Mouse (Mus musculus): ENCODE results near the gene Fignl1.

The Fignl1 gene

DNA sequence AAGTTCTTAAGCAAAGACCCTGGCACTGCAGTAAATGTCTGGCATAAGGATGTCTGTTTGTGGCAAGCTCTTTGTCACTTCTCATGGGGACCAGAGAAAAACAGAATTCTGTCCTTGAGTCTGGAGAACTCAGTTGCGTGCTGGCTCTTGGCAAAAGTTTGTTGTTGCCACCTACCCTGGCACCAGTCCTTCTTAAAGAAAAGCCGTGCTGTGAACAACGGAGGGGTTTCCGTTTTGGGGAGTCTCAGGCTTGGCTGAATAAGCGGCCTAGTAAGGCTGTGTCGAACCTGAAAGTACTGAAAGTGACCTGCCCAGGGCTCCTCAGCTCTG lies 24.0 kb upstream of the Fignl1 start:
- no peak for DNase-seq (ENCODE audit: low read depth, low spot score)

DNA sequence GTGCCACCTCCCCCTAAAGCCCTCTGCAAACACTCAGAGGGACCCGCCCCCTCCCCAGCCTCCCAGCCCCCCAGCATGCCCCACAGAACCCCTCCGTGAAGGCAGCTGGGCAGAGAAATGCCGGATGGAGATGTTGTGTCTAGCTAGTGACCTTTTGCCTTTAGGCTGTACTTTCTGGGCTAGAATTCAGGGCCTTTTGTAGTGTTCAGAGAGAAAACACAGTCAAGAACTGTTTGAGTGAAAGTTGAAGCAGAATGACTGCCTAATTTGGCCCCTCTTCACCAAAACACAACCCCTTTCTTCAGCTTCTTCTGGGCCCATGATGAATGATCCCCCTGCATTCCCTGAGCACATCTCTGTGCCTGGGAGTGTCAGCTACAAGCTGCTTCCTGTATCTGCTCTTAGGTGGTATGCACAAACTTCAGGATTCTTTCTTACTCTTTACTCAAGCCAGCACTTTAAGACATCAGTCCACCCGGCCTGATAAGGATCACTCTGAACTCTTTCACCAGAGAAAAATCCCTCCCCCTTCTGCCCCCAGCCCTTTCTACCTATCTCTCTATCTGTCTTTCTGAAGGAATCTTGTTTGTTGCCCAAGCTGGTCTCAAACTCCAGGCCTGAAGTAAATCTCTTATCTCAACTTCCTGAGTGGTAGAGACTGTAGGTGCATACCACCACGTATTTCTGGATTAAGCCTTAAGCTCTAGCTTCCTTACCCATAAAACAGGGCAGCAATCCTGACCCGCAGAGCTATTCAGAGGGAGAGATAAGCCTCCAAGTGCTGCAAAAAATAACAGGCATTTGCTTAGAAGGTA lies 23.4 kb upstream of the Fignl1 start:
- DNase-seq (ENCODE audit: low read depth, low spot score), result no peak

DNA sequence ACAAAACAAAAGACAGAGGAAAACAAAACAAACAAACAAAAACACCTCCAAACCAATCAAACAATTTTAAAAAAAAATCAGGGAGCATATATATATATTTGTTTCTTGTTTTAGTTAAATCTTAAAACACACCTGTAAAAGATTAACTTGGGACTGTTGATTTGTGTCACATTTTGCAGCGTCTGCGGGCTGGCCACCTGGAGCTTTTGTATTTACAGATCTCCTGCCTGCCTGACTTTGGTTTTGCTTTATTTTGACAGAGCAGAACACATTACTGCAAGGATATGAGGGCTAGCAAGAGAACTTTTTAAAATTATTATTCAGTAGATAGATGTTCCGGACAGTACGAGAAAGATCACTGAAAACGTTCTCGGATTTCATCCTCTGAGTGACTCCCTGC lies 22.8 kb upstream of the Fignl1 start:
- DNase-seq (ENCODE audit: low read depth, low spot score), result no peak

DNA sequence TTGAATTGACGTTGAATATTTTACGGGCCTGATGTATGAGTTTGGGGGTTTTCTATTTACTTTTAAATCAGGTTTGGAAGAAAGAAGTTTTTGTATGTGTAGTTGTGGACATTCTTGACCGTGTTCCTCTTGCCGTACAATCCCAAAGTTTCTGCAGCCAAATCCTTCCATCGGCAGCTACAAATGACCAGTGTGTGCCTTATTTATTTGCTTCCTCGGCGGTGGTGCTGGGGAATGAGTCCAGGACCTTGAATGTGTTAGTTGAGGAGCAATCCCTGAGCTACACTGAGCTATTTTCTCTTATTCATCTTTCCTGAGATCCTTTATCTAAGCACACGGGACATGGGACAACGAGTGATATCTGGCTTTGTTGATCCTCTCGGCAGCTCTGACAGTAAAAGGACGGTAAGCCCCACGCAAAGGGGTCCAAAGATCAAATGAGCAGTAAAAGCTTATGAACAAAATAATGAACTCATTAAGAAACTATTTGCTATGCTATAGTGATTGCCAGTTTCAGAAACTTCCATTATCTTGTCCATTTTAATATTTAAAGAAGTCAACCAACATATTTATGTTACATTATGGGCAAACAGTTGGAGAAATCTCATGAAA lies 22.2 kb upstream of the Fignl1 start:
- DNase-seq (ENCODE audit: low read depth, low spot score), result no peak

- DNase-seq (ENCODE audit: low read depth, low spot score), result no peak
Observed at GRCm38 (mm10) chr11:11829161-11830000, 20.6 kb upstream of the Fignl1 start.

DNA sequence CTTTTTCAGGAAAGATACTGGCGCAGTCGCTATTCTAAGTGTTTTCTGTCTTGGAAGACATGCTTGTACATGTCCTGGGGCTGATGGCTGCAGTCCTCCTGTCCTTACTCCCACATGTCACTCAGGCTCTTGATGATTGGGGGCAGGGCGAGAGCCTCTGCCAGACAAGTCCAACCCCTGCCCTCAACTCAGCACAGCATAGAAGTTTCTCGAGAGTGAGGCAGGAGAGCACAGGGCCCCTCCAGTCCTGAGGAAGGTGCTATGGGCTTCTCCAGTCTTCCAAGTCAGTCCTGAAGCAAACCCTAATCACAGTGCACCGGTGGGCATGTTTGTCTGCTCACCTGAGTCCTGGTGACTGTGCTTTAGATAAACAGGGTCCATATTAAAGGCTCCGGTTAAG lies 20.0 kb upstream of the Fignl1 start:
- DNase-seq (ENCODE audit: low read depth, low spot score), result no peak

GRCm38 (mm10) chr11:11828251-11828650 lies 19.5 kb upstream of the Fignl1 start:
- no peak for DNase-seq (ENCODE audit: low read depth, low spot score)

DNA sequence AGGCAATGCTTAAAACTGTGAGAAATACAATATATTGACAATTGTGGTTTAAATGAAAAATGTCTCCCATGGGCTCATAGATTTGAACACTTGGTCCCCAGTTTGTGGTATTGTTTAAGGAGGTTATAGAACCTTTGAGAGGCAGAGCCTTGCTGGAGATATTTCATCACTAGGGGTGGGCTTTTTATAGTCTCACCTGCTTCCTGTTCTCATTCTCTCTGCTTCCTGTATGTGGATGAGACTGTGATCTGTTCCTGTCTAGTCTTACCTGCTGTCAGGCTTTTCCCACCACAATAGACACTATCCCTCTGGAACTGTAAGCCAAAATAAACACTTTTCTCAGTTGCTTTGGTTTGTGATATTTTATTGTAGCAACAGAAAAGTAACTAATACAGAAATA lies 17.7 kb upstream of the Fignl1 start:
- no peak for DNase-seq (ENCODE audit: low read depth, low spot score)

DNA sequence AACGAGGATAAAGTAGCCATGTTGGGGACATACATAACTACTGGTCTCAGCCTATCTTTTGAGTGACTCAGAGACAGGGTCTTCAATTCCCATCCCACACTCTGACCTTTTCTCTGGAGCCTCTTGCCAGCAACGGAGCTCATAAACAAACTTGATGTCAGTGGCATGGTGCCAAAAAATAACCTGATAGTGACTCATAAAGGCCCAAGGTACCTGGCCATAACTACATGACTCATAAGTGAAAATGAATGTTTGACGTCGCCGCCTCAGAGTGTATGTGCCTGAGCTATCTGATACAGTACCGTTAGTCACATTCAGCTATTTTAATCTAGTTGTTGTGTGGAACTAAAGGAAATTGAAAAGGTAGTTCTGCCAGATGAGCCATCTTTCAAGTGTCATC lies 16.9 kb upstream of the Fignl1 start:
- DNase-seq (ENCODE audit: low read depth, low spot score), result no peak

DNA sequence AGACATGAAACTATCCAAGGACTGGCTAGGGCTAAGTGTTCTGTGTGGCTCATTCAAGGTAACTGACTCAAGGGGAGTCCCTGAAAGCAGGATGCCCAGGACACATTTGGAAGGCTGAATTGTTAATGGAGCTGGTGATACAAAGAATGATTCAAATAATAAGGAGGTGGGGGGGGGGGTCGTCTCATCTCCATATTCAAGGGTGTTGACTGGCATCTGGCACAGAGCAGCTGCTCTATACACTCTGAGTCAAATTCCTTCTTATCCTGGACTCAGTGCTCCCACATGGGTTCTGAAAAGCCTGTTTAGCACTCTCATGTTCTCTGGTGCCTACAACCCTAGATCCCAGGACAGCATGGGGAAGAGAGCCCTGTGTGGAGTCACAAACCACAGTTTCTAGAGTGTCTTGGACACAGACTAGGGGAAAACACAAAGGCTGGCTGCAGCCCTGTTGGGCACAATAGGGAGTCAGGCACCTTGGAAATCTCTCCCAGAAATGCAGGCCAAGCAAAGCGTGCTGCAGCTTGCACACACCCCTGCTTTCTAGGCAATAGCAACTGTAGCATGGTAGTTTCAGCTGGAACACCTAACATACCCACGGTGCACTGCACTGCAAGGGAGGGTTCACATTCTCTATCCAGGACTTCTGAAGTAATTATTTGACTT lies 16.3 kb upstream of the Fignl1 start:
- no peak for DNase-seq (ENCODE audit: low read depth, low spot score)

GRCm38 (mm10) chr11:11823980-11824911 lies 15.5 kb upstream of the Fignl1 start:
- no peak for DNase-seq (ENCODE audit: low read depth, low spot score)

GRCm38 (mm10) chr11:11822181-11823095 lies 13.7 kb upstream of the Fignl1 start:
- no peak for DNase-seq (ENCODE audit: low read depth, low spot score)

DNA sequence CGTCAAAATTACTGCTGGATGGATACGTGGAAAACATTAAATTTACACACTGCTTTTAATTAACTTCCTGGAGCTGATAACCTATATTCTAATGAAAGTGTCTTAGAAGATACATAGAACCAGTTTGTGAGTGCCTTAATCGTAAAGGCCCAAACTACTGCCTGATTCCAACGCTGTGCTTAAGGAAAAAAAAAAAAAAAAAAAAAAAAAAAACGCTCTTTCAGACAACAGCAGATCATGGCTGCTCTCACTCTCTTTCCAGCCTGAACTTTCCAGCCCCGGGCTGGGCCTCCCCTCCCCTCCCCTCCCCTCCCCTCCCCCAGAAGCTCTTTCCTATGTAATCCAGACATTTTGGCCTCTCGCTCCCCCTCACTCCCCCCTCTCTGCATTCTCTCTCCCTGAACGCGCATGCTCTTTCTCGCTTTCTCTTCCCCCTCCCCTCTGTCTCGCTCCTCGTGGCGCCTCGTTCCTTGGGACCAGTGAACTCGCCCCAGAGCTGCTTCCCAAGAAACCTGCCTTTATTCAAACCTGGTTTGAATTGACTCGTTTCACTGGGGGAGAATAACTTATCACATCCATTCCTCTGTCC lies 12.7 kb upstream of the Fignl1 start:
- DNase-seq (ENCODE audit: low read depth, low spot score), result no peak

DNA sequence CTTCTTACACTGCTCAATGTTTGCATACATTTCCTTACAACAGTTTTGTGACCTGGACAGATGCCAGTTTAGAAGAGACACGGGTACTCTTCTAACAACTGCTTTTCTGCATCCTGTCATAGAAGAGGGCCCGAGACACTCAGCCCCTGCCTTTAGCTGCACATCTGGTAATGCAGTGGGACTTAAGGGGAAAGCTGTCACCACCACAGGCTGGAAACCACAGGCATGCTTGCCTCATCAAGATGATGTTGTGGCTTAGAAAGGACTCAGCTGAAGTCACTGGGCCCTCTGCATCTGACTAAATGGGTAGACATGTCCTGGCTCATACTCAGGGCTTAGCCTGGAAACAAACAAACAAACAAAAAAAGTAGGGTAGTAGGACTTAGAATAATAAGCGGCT lies 12.0 kb upstream of the Fignl1 start:
- no peak for DNase-seq (ENCODE audit: low read depth, low spot score)

GRCm38 (mm10) chr11:11820251-11820650 lies 11.5 kb upstream of the Fignl1 start:
- peak; percentile 73 for DNase-seq (ENCODE audit: low read depth, low spot score)

GRCm38 (mm10) chr11:11819206-11819605 lies 10.4 kb upstream of the Fignl1 start:
- no peak for DNase-seq (ENCODE audit: low read depth, low spot score)

- no peak for DNase-seq (ENCODE audit: low read depth, low spot score)
Observed at GRCm38 (mm10) chr11:11818797-11819196, 10.0 kb upstream of the Fignl1 start.

DNA sequence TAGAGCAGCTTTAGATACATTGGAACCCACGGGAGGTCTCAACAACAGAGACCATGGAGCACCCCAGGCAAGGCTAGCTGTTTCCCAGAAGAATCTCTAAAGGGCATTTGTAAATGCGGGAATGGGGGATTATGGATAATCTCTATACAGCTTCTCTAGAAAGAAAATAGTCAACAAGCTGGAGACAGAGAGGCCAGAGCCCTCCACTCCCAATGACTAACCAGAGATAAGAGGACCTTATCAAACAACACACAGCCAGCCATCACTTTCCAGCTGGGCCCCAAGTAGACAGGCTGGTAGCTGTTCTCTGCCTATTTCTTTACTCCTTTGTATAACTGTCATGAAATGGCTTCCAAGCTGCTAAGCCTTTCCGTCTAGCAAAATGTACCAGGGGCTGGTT lies 7.0 kb upstream of the Fignl1 start:
- no peak for DNase-seq (ENCODE audit: low read depth, low spot score)

GRCm38 (mm10) chr11:11811906-11812480 lies 3.2 kb upstream of the Fignl1 start:
- DNase-seq (ENCODE audit: low read depth, low spot score), result peak; percentile 83
